Mouse (Mus musculus): ENCODE results near the gene 1700113H08Rik.

DNA sequence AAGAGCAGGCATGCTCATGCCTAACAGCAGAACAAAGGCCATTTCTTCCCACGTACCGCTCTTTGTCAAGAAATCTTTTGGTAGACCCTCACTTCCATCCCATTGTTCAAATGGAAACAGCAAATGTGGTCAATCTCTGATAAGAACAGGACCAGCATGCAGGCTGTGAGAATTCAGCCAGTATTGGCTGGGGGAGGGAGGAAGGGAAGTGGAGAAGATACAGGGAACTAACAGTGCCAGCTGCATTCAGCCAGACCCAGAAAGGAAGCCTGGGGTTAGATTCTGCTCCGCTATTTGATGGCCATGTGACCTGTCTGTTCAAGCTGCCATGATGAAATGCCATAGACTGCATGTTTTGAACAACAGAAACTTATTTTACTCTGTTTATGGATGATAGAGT is 18.0 kb upstream of the 1700113H08Rik start:
- TF ChIP-seq CTCF (conservative IDR thresholded peaks at IDR 0.05; ENCODE audit: insufficient read depth, insufficient read length, low read depth, low read length) (no peak), POLR2A (IDR thresholded peaks at IDR 0.05; ENCODE audit: low read depth, low read length) (no peak)
